Mouse (Mus musculus): ENCODE results near the gene Olfr1442. TPM values are rescaled to one million over a fixed set of nuclear protein-coding genes. Genes with fewer than 3 reads are reported as not detected.

Olfr1442 gene
- polyA plus RNA-seq, 1 experiment from 2014 or later: not detected

Other genes with a start within 250 kb of the Olfr1442 start
- gene Pfpl, start 242.5 kb upstream of the Olfr1442 start, polyA plus RNA-seq (2016; fragmentation: Nextera tagmentation; extraction: Ambion mirVana): not detected in 2 replicates
- gene Mpeg1, start 209.7 kb upstream of the Olfr1442 start, polyA plus RNA-seq (2016; fragmentation: Nextera tagmentation; extraction: Ambion mirVana): 0.06 and 0.18 TPM in 2 replicates
- 1.4 and 1.7 TPM in 2 replicates for gene Dtx4, start 169.0 kb upstream of the Olfr1442 start, polyA plus RNA-seq (2016; fragmentation: Nextera tagmentation; extraction: Ambion mirVana)
- gene Fam111a, start 124.7 kb upstream of the Olfr1442 start, polyA plus RNA-seq (2016; fragmentation: Nextera tagmentation; extraction: Ambion mirVana): 21.0 and 21.8 TPM in 2 replicates
- gene Gm4952, start 70.5 kb upstream of the Olfr1442 start, polyA plus RNA-seq (2016; fragmentation: Nextera tagmentation; extraction: Ambion mirVana): 0.08 and 0.15 TPM in 2 replicates
- gene Glyat, start 37.1 kb upstream of the Olfr1442 start, polyA plus RNA-seq (2016; fragmentation: Nextera tagmentation; extraction: Ambion mirVana): not detected in 2 replicates
- gene Olfr1443, start 7.7 kb downstream of the Olfr1442 start, polyA plus RNA-seq (2016; fragmentation: Nextera tagmentation; extraction: Ambion mirVana): not detected in 2 replicates
- not detected in 2 replicates for gene Keg1, start 25.3 kb downstream of the Olfr1442 start, polyA plus RNA-seq (2016; fragmentation: Nextera tagmentation; extraction: Ambion mirVana)
- 0.69 and 1.2 TPM in 2 replicates for gene Cntf, start 95.2 kb downstream of the Olfr1442 start, polyA plus RNA-seq (2016; fragmentation: Nextera tagmentation; extraction: Ambion mirVana)
- 14.8 and 16.4 TPM in 2 replicates for gene Zfp91, start 125.7 kb downstream of the Olfr1442 start, polyA plus RNA-seq (2016; fragmentation: Nextera tagmentation; extraction: Ambion mirVana)
- gene Lpxn, start 125.8 kb downstream of the Olfr1442 start, polyA plus RNA-seq (2016; fragmentation: Nextera tagmentation; extraction: Ambion mirVana): 0.54 and 0.75 TPM in 2 replicates
- not detected in 2 replicates for gene Gm5244, start 176.2 kb downstream of the Olfr1442 start, polyA plus RNA-seq (2016; fragmentation: Nextera tagmentation; extraction: Ambion mirVana)
- not detected in 2 replicates for gene Olfr1444, start 186.8 kb downstream of the Olfr1442 start, polyA plus RNA-seq (2016; fragmentation: Nextera tagmentation; extraction: Ambion mirVana)
- gene Olfr1445, start 213.4 kb downstream of the Olfr1442 start, polyA plus RNA-seq (2016; fragmentation: Nextera tagmentation; extraction: Ambion mirVana): not detected in 2 replicates
- not detected in 2 replicates for gene Olfr1446, start 223.1 kb downstream of the Olfr1442 start, polyA plus RNA-seq (2016; fragmentation: Nextera tagmentation; extraction: Ambion mirVana)
- not detected in 2 replicates for gene Olfr1447, start 233.3 kb downstream of the Olfr1442 start, polyA plus RNA-seq (2016; fragmentation: Nextera tagmentation; extraction: Ambion mirVana)